Mouse (Mus musculus) cortical plate, adult 2 months (tissue): ENCODE measurements around the gene Scamp1.

ENCODE experiments used
- CTCF ChIP-seq: fragments of 200-500 bp; IDR thresholded peaks from 2 replicates; pipeline ENCODE4 v1.5.1; 2011; ENCODE audit warnings: mild to moderate bottlenecking, control low read depth, low read length; ENCODE audit not compliant: insufficient read depth; ENCODE audit errors: extremely low read depth
- POLR2A ChIP-seq: fragments of 200-500 bp; IDR thresholded peaks from 2 replicates; pipeline ENCODE4 v1.6.1; 2011; ENCODE audit warnings: mild to moderate bottlenecking, low read length, control low read depth; ENCODE audit not compliant: insufficient read depth; ENCODE audit errors: extremely low read depth

DNA sequence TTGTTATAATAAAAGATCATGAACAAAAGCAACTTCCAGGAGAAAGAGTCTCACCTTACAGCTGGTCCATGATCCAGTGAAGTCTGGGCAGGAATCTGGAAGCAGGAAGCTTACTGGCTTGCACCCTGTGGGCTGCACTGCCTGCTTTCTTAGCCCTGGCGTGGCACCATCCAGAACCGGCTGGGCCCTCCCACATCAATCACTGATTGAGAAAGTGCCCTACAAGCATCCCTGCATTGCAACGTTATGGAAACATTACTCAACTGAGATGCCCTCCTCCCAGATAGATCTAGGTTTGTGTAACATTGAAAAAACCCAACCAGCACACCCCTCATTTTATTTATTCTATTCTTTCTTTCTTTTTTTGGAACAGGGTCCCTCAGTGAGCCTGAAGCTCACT lies 9.2 kb upstream of the Scamp1 start:
- no peak for TF ChIP-seq CTCF
- TF ChIP-seq POLR2A: no peak
